Mouse (Mus musculus) spleen, postnatal 14 days (tissue): Measurements from ENCODE around the gene Rab11fip4.
"Not testable (repeated sequence)": the region's sequence is repeated elsewhere in the genome, so short reads cannot be mapped to it uniquely, and the experiment has no call there.

Source experiments
- DNase-seq, 2 experiments: peaks; one replicate each; pipeline ENCODE4 v3.0.0; 2021 to 2022; ENCODE audit warnings: low spot score in 2 of 2

Gene Rab11fip4

DNA sequence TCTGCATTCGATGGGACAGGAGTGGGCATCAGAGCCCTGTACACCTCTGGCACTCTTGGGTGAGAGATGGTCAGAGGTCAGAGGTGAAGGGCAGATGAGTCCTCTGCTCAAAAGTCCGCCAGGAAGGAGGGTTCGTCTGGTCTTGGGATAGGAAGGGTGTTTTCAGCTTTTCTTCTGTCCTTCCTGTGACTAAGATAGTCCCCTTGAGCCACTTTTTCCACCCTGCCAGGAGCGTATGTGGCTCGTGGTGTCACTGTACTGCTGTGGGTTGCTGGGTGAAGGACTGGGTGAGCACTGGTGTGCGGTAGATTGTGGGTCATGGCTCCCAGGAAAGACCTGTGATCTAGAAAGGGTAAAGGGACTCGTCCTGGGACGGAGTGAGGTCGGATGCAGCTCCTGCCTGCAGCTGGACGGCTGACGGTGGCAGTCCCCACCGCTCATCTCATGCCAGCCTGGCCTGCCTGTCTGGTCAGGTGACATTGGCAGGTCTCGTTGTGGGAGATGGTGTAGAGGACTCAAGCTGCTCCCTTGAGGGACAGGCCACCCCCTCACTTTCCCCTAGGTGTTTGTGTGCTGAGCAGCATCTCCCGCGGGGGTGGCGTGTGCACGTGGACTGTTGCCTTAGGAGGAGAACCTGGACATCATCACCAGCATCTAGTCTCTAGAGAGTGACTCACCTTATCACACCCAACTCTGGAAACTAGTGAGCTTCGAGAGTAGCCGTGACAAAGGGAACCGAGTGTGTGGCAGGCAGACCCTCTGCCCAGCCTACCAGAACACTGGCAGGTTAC lies 87.5 kb downstream of the Rab11fip4 start:
- DNase-seq = no peak

DNA sequence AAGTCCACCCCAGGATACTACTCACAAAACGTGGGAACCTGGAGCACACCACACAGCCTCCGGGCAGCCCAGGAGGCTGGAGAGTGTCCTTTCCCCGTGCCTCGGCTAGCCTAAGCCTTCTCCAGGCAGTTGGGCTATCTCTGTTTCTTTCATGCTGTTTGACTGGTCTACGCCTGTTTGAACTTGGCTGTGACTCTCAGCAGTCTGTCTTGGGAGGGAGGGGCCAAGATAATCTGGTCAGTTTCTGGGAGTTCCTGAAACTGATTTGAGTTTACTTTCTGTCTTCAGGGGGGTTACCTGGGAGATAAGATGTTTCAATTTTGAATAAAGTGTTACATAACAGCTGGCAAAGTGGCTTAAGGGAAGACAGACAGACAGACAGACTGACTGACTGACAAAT lies 88.9 kb downstream of the Rab11fip4 start:
- no peak for DNase-seq

DNA sequence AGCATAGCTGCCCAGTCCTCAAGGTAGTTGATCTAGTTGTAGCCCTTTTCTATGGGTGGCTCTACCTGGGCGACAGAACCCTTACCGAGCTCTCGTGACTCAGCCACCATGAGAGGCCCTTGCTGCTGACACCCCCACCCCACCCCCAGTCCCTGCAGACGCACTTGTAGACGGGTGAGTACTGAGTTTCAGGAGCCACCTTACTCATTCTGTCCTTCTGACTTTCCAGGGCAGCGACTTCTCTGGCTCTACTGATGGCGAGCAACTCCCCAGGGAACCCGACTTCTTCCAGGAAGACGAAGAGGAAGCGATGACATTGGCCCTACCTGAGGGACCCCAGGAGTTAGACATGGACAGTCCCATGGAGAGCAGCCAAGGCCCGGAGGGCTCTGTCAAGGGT lies 89.5 kb downstream of the Rab11fip4 start:
- no peak for DNase-seq

DNA sequence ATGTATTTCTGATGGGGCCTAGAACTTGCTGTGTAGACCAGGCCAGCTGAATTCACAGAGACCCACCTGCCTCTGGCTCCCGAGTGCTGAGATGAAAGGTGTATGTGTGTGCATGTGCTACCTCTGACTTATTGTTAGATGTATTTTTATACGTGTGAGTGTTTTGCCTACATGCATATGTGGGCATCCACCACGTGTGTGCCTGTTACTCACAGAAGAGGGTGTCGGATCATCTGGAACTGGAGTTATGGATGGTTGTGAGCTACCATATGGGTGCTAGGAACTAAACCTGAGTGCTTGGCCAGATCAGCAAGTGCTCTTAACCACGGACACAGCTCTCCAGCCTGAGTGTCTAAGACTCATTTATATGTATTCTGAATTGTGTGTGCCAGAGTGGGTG lies 90.2 kb downstream of the Rab11fip4 start:
- DNase-seq = no peak

DNA sequence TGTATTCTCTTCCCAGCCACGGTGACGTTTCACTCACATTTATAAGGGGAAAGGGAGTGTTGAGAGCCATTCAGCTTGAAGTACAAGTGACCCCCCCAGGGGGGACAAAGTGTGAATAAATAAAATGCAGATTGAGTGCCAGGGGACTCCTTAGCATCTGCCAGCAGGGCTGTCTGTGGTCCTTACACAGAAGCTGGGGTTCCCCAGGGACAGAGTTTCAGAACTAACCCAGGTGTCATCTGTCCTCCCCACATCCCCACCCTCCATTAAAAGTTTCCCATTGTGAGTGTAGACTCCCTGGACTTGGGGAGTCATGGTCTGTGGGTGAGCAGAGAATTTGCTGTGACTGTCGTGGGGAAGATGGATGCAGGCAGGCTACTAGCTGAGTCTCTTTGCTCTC lies 90.8 kb downstream of the Rab11fip4 start:
- DNase-seq = no peak

DNA sequence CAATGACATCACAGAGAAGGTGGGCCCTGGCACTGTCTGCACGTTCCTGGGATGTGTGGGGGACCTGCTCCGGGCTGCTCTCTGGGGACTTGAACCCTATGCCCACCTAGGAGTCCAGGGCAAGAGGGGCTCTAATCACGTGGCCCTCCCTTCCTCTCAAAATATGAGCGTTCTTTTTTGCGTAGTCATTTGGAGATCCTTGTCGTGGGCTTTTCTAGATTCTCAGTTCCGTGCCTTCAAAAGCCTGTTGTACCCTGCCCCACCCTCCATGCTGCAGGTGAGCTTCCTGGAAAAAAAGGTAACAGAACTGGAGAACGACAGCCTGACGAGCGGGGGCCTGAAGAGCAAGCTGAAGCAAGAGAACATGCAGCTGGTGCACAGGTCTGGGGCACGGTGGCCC lies 94.1 kb downstream of the Rab11fip4 start:
- DNase-seq = no peak

DNA sequence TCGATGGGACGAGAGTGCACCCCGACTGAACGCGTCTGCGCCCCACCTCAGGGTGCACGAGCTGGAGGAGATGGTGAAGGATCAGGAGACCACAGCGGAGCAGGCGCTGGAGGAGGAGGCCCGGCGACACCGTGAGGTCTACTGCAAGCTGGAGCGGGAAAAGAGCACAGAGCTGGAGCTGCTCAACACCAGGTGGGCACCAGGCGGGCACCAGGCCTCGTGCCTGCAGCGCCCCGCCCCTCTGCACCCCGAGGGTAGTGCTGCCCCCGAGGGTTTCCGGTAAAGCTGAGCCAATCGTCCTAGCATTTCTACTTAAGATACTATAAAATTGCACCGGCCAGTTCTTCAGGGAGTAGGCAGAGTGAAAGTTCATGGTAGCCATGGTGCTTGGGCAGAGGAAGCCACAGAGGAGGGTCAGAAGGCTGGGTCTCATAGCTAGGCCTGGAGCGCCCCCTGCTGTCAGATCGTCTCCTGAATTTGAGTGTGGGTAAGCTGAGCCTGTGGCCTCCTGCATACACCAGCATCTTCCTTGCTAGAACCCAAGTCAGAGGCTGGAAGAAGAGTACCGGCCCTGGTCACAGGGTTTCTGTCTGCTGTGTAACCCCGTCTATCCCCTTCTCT lies 95.6 kb downstream of the Rab11fip4 start:
- peak; percentile 67 to 81 for DNase-seq

DNA sequence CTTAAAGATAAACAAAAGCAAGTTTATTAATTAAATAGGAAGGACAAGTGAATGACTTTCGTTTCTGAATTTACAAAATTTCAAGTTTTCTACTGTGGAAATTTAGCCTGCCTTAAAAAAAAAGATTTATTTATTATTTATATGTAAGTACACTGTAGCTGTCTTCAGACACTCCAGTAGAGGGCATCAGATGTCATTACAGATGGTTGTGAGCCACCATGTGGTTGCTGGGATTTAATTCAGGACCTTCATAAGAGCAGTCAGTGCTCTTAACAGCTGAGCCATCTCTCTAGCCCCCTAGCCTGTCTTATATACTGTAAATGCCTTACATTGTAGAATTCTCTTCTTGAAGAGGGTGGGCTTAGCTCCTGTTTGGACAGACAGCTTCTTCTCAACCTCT lies 98.9 kb downstream of the Rab11fip4 start:
- no peak for DNase-seq

DNA sequence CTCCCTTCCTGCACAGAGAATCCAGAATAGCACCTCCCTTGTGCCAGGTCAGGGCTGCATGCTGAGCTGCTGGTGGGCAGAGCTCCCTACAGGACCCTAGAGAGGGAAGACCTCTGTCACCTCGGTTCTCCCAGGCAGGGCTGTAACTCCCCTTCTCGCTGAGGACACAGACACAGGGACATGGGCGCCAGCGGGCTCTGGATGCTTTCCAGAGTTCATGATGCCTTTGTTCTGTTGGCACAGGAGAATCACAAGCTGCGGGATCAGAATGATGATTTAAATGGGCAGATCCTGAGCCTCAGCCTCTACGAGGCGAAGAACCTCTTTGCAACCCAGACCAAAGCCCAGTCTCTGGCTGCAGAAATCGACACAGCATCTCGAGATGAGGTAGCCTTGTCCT lies 100.5 kb downstream of the Rab11fip4 start:
- no peak for DNase-seq

DNA sequence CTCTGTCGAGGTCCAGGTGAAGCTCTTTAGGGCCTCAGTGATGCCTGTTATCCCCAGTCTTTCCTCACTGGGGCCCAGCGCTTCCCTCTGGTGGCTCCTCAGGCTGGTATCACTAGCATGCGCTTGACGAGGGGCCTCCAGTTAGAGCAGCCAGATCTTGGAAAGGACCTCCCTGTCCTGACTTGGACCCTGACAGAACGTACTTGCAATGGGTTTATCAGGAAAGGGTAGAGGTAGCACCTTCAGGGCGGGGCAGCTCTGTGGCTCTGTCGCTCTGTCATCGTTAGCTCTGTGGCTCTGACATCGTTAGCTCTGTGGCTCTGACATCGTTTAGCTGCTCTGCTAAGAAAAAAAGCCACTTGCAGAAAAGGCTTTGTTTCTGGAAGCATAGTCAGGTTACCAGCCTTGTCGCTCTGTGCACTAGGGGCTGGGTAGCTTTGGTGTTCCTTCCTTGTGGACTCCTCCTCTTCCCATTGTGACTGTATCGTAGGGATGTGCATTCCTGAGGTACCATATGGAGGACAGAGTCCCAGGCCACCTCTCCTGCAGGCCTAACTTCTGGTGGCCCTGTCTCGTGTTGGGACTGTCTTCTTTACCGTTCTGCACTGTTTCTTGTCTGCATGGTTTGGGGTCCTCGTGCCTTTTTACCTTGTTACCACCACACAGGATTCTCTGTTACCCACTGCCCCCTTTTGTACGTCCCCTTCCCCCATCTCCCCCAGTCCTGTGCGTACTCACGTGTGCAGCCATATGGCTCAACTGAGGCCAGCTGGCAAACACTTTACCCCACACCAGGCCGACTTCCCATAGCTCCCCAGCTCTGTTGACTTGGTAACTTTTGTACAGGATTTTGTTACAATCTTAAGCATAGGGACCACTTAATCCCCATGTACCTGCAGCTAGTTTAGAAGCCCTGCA lies 105.6 kb downstream of the Rab11fip4 start:
- DNase-seq = no peak

DNA sequence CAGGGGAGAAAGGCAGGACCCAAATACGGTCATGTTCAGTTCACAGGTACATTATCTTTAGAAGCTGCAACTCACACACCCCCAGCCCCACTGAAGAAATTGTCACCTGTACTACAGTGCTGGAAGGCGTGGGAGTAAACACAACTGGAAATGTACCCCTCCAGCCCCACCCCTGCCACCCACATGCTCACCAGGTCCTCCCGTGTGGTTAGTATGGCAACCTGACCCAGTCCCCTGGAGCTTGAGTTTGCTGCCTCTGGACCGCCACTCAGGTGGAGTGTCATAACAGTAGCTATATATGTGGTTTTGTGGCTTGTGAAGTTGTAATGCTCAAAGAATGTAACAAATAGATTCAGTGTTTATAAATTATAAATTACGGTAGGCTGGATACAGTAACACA lies 107.1 kb downstream of the Rab11fip4 start:
- no peak for DNase-seq

DNA sequence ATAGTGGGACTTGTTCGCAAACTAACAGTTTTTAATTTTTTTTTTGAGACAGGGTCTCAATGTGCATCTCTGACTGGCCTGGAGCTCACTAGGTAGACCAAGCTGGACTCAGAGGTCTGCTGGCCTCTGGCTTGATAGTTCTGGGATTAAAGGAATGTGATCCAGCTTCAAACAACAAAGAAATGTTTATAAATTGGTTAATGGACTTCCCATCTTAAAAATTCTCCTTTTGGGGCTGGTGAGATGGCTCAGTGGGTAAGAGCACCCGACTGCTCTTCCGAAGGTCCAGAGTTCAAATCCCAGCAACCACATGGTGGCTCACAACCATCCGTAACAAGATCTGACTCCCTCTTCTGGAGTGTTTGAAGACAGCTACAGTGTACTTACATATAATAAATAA lies 107.5 kb downstream of the Rab11fip4 start:
- DNase-seq = not testable (repeated sequence)

DNA sequence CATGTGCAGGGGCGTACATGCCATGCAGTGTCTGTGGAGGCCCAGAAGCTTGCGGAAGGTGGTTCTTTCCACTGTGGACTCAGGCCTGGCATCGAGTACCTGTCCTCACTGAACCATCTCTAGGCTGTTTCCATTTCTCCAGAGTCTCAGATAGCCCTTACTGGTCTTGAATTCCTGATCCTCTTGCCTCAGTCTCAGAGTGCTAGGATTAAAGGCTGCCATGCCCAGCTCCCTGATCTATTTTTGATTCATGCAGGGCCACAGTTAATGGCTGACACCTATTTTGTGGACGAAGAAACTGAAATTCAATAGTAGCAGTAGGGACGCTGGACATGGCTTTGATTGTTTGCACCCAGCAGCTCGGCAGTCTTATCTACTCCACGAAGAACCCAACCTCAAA lies 110.5 kb downstream of the Rab11fip4 start:
- no peak for DNase-seq

DNA sequence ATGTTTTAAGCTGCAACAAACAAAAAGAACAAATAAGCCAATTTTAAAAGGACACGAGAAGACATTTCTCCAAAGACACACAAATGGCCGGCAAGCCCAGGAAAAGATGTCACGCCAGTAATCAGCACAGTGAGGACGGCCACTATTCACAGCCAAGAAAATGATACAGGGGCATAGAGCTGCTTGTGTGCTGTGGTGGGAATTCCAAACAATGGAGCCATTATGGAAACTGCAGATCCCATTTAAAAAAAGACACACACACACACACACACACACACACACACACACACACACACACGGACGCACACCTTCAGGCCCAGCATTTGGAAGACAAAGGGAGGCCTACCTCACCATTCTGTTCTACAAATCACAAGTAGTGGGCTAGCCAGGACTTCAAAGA lies 111.1 kb downstream of the Rab11fip4 start:
- no peak for DNase-seq

DNA sequence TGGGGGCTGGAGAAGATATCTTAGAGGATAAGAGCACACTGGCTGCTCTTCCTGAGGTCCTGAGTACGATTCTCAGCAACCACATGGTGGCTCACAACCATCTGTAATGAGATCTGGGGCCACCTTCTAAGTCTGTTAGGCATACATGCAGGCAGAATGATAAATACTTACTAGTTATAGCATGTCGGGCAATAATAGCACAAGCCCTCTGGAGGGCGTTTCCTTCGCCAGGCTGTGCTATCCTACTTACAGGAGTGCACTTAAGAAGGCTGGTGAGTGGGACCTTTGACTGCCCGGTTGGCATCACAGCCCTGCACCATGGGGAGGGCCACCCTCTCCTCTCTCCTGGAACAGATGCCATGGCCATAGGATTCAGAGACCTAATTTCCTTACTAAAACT lies 112.4 kb downstream of the Rab11fip4 start:
- peak; percentile 14 to 26 for DNase-seq

DNA sequence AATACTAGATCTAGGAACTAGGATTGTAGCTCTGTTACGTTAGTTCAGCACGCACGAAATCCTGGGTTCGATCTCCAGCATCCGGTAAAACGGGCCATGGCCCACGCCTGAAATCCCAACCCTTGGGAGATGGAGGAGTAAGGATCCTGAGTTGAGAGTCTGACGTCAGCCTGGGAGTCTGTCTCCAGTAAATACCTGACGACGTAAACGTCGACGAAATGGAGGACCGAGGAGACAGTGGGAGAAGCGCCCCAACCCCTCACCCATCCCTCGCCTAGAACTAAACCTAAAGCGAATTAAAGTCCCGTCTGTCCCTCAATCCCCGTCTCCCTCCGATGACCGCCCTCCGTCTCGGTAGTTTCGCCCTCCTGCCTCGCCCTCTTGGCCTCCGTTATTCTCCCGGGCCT lies 112.9 kb downstream of the Rab11fip4 start:
- DNase-seq = no peak

DNA sequence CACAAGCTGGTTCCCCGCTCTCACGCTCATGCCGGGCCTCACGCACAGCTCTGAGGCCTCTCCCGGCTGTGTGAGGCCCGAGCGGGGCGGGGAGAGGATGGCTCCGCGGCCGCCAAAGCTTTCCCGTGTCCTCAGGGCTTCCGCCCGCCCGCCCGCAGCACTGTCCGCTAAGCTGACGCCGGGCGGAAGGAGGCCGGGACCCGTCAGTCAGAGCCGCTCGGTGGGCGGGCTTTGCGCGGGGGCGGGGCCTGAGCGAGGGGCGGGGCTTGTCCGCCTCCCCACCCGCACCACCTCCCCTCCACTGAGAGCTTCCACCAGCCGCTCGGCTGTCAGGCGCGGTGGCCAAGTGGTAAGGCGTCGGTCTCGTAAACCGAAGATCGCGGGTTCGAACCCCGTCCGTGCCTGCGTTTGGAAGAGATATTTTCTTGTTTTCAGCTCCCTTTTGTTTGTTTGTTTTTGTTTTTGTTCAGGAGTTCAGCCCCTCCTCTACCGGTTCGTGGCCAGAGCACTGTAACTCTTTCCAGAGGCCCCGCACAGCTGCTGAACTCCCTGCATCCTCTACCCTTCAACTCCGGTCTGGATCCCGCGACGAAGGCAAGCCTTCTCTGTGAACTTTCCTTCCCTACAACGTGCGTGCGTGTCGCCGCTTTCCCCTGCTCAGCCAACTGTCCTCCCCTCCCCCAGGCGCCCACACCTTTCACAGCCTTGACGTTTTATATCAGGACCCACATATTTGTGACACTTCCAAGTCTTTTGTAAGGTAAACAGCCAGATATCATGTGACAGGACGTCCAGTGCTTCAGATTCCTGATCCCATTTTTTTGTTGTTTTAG lies 113.5 kb downstream of the Rab11fip4 start:
- DNase-seq = peak; percentile 96

DNA sequence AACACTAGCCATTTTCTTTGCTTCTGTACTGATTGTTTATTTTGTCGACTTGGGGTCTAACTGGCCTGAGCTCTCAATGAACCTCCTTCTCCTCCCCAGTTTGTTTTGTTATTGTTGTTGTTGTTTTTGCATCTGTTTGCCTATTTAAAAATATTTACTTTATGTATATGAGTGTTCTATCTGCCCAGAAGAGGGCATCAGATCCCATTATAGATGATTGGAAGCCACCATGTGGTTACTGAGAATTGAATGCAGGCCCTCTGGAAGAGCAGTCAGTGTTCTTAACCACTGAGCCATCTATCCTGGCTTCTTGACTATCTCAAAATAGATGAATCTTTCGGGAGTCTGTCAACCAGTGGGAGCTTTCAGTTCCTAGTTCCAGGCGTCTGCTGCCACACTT lies 116.1 kb downstream of the Rab11fip4 start:
- no peak for DNase-seq

DNA sequence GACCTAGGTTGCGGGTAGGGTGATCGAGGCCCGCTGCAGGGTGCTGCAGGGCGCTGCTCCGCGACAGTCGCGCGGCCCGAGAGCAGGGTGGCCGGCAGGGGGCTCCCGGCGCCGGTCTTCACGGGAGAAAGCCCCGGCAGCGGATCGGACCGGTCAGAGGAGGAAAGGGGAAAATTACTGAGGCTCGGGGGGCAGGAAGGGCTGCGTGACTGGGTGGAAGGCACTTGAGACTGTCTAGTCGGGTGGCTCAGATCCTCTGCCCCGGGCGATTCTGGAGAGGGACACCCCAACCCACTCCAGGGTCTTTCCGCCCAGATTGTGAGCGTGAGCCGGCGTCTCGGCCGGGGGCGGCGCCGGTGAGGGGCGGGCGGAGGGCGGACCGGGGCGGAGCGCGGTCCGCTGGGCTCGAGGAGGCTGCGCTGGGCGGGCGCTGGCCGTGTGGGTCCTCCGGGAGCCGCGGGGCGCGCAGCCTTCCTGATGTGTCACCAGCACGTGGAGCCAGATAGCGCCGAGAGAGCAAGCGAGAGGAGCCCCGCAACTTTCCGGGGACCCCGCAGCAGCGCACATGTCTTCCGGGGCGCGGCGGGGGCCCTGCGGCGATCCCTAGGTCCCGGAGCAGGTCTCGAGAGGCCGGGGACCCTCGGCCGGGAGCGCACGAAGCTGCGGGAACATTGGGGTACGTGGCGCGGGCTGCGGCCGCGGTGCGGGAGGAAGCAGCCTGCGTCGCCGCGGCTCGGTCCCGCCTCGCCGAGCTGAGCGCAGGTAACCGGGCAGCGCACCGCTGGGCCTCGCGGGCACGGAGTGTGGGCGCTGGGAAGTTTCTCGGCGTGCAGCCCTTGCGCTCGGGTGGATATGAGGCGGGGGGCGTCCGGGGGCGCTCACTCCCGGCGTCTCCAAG lies 120.1 kb downstream of the Rab11fip4 start:
- peak; percentile 62 to 67 for DNase-seq

DNA sequence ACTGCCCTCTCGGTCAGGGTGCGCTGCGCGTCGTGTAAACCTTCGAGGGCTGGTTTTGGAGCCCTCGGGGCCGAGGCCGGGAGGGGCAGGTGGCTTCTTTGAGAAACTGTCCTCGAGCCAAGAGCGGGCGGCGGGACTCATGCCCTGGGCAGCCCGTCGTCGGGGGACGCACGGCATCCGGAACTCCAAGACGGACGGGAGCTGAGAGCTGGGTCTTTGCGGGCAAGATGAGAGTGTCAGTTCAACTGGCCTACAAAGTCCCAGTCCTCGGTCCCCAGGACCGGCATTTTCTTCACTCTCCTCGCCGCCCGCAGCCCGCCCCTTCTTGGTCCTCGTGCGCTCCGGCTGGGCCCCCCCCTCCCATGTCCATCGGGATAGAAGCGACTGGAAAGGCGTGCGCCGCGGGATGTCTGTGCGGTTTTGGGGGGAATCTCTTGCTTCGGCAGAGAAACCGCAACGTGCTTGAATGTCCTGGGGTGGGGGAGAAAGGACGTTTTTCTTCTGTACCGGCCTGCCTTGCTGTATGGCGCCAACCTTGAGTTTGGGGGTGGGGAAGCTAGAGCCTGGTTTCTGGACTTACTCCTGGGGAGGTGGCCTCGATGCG lies 120.9 kb downstream of the Rab11fip4 start:
- DNase-seq = no peak
